In the genomic region with DNA sequence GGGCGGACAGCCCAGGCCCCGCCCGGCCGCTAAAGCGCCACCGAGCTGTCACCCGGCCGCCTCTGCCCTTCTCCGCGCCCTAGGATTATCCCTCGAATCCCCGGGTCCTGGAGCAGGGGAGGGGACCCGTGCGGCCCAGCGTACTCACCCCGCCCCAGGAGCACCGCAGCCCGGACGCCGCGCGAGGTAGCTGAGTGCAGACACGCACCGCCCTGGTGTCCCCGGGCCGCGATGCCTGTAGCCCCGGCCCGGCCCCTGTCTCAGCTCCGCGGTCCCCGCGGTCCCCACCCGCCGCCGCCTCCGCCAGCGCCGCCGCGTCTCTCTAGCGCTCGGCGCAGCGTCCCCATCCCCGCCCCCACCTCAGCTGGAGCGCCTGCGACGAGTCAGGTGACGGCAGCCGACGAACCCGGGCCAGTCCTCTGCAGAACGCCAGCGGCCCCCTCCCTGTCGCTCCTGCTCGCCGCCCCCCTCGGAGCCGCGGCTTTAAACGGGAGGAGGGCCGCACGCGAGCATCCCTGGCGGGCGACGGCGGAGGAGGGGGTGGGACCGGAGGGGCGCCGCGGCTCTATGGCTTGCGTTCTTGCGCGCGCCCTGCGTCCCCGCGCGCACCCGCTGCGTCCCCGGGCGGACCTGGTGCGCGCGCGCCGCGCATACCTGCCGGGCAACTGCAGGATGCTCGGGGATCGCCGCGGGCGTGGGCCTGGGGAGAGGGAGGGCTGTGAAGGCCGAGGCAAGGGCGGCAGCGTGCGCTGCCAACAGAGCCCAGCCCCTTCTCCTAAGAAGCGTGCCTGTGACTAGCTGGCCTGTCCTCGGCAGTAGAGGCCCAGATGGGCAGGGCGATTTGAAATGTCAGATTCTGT, we compare ENCODE assay signal across 8 mouse cellular contexts. TPM values are rescaled to one million over a fixed set of nuclear protein-coding genes. Genes with fewer than 3 reads are reported as not detected.
DNase-seq lines count a peak whose midpoint lies in the region; ATAC-seq and TF ChIP-seq lines count a peak whose summit lies in the region.

A gene (minus strand): TSS at position 542 of the 860 bp plus-strand sequence.

- H3K27ac ChIP-seq in thymus, adult 2 months (ENCODE audit: control insufficient read depth, insufficient read depth, low read length) = no peak within 1 kb of the TSS
- H3K27ac ChIP-seq in heart, embryonic 10.5 days = peak within 1 kb of the TSS; percentile 83
- H3K27ac ChIP-seq in liver, embryonic 11.5 days (ENCODE audit: low read depth, low read length) = no peak within 1 kb of the TSS

- no peaks in the 10 kb centered on the region for H3K9me3 ChIP-seq in heart, embryonic 10.5 days
- no peaks in the 10 kb centered on the region for H3K9me3 ChIP-seq in liver, embryonic 11.5 days (ENCODE audit: control insufficient read depth, low read length)

- peak within 1 kb of the TSS; percentile 79 for H3K4me2 ChIP-seq in liver, embryonic 11.5 days

- no peak for TF ChIP-seq POLR2A in thymus, adult 2 months (IDR thresholded peaks at IDR 0.05; ENCODE audit: control insufficient read depth, extremely low read depth, insufficient read depth, low read length, poor library complexity)

- H3K4me3 ChIP-seq in thymus, adult 2 months (ENCODE audit: control insufficient read depth, insufficient read depth, low read length) = no peak within 1 kb of the TSS
- peak within 1 kb of the TSS; percentile 85 for H3K4me3 ChIP-seq in heart, embryonic 10.5 days
- H3K4me3 ChIP-seq in liver, embryonic 11.5 days (ENCODE audit: low read depth, low read length) = peak within 1 kb of the TSS; percentile 56

- H3K9ac ChIP-seq in liver, embryonic 11.5 days (ENCODE audit: low read depth, low read length) = no peak within 1 kb of the TSS

- no peak for TF ChIP-seq CTCF in thymus, adult 2 months (IDR thresholded peaks at IDR 0.05; ENCODE audit: borderline replicate concordance, control insufficient read depth, extremely low read depth, insufficient read depth, low read length, poor library complexity)

- peaks cover 4% of the 10 kb centered on the region for H3K27me3 ChIP-seq in thymus, adult 2 months (ENCODE audit: control insufficient read depth, insufficient read depth, low read length)
- peaks cover 51% of the 10 kb centered on the region for H3K27me3 ChIP-seq in heart, embryonic 10.5 days (ENCODE audit: insufficient read depth, poor library complexity, severe bottlenecking)
- H3K27me3 ChIP-seq in liver, embryonic 11.5 days (replicated peaks; ENCODE audit: control insufficient read depth, insufficient read depth, low read length) = peaks cover 50% of the 10 kb centered on the region

- DNase-seq in thymus, adult 2 months = peak; percentile 1
- DNase-seq in thymus, postnatal 0 days (ENCODE audit: low spot score) = no peak
- peak; percentile 79 for DNase-seq in heart, embryonic 10.5 days (ENCODE audit: low spot score)
- DNase-seq in kidney, postnatal 10 days = peak; percentile 57
- peak; percentile 31 for DNase-seq in liver, embryonic 11.5 days (ENCODE audit: low spot score)
- DNase-seq in right cerebral cortex, adult 2 months (ENCODE audit: low spot score in 2 of 2) = peak; percentile 84 to 87

- no peaks in the 10 kb centered on the region for H3K4me1 ChIP-seq in thymus, adult 2 months (replicated peaks; ENCODE audit: control insufficient read depth, insufficient read depth, low read length)
- H3K4me1 ChIP-seq in heart, embryonic 10.5 days = peaks cover 19% of the 10 kb centered on the region
- H3K4me1 ChIP-seq in liver, embryonic 11.5 days (replicated peaks; ENCODE audit: control insufficient read depth, insufficient read depth, low read length) = no peaks in the 10 kb centered on the region

- WGBS in thymus, adult 2 months = 3% methylated on average over 101 of the region's 104 CpGs
- WGBS in heart, embryonic 10.5 days = under 1% methylated on average over 96 of the region's 104 CpGs
- WGBS in liver, embryonic 11.5 days = under 1% methylated on average over 78 of the region's 104 CpGs

- 0 out of 2 replicates have a peak, but pooled peaks have one; percentile 22 for ATAC-seq in common myeloid progenitor, adult 5-6 weeks (replicated peaks; ENCODE audit: low read depth, poor library complexity, severe bottlenecking)
- peak; percentile 64 for ATAC-seq in liver, embryonic 11.5 days (replicated peaks; ENCODE audit: low FRiP score)
- no peak for ATAC-seq in activated CD4-positive, CD25-positive, alpha-beta regulatory T cell, adult 4 months

- no peaks in the 10 kb centered on the region for H3K36me3 ChIP-seq in thymus, adult 2 months (ENCODE audit: control insufficient read depth, insufficient read depth, low read length)
- no peaks in the 10 kb centered on the region for H3K36me3 ChIP-seq in heart, embryonic 10.5 days
- no peaks in the 10 kb centered on the region for H3K36me3 ChIP-seq in liver, embryonic 11.5 days (ENCODE audit: control insufficient read depth, insufficient read depth, low read length)

RNA-seq across cellular contexts. Expression of the gene that starts here (rescaled TPM):
- 5.4 and 6.0 TPM in 2 replicates for polyA plus RNA-seq in thymus, adult 2 months (2012; rRNA removed)
- polyA plus RNA-seq in thymus, postnatal 0 days (2015; fragmentation: Nextera tagmentation; extraction: Ambion mirVana) = 8.5 and 9.6 TPM in 2 replicates
- total RNA-seq in common myeloid progenitor, adult 5-6 weeks (2017) = not detected in 2 replicates
- 8.7 and 27.6 TPM in 2 replicates for polyA plus RNA-seq in heart, embryonic 10.5 days (2016; fragmentation: Nextera tagmentation; extraction: Ambion mirVana)
- polyA plus RNA-seq in liver, embryonic 11.5 days (2014; fragmentation: Nextera tagmentation; extraction: Ambion mirVana) = 1.2 and 1.3 TPM in 2 replicates
- not detected for polyA plus RNA-seq in activated CD4-positive, CD25-positive, alpha-beta regulatory T cell, adult 4 months (2017; shearing (Covaris generic))

Comparison
In these comparisons a context has a peak if more than half of its experiments do, and no peak if none do; other contexts are left out.
1. Peak in ATAC-seq in common myeloid progenitor, adult 5-6 weeks; RNA of the gene not detected or under 1 TPM.